Mouse (Mus musculus) C2C12 (cell line): ENCODE data around the gene Trim67.

Experiments used
- CEBPB ChIP-seq: IDR thresholded peaks from one replicate; pipeline ENCODE4 v1.6.1; 2011; ENCODE audit warnings: low read depth, mild to moderate bottlenecking, control low read depth, moderate library complexity
- CTCF ChIP-seq: IDR thresholded peaks from one replicate; pipeline ENCODE4 v1.5.1; 2011; ENCODE audit not compliant: control insufficient read depth, insufficient read depth, insufficient read length
- FOSL1 ChIP-seq: IDR thresholded peaks from one replicate; pipeline ENCODE4 v1.8.0; 2011; ENCODE audit warnings: mild to moderate bottlenecking, low read length; ENCODE audit not compliant: poor library complexity, insufficient read depth, severe bottlenecking
- MAX ChIP-seq: IDR thresholded peaks from one replicate; pipeline ENCODE4 v1.6.1; 2011; ENCODE audit warnings: mild to moderate bottlenecking, control low read depth
- USF1 ChIP-seq: IDR thresholded peaks from one replicate; pipeline ENCODE4 v1.6.1; 2011; ENCODE audit warnings: low read depth, mild to moderate bottlenecking, control low read depth, moderate library complexity

- TF ChIP-seq CTCF = no peak
- no peak for TF ChIP-seq MAX
- no peak for TF ChIP-seq CEBPB
- no peak for TF ChIP-seq FOSL1
- no peak for TF ChIP-seq USF1
Observed at GRCm38 (mm10) chr8:124831941-124832340, 39.0 kb downstream of the Trim67 start.
